Mouse (Mus musculus): ENCODE measurements at regions not wholly inside any gene's neighbourhood (a gene's known extent, or its start where the extent isn't known, plus 50 kb on each side); places are given as distances from the start of the nearest gene placed in this dataset.

GRCm38 (mm10) chr2:142964340-142964739 lies 63.0 kb upstream of the Kif16b start:
- 38% methylated on average over 2 of the region's 2 CpGs for WGBS
- no peak for DNase-seq (ENCODE audit: low read depth, low spot score)

- peak; percentile 18 for DNase-seq (ENCODE audit: low read depth, low spot score)
- WGBS, result 11% methylated on average over 4 of the region's 4 CpGs
Measured at GRCm38 (mm10) chr2:142967250-142967649, 65.9 kb upstream of the Kif16b start.

GRCm38 (mm10) chr2:142980771-142981170 lies 79.4 kb upstream of the Kif16b start:
- WGBS, result 79% methylated on average over 4 of the region's 4 CpGs
- no peak for DNase-seq (ENCODE audit: low read depth, low spot score)

- 53% methylated on average over 3 of the region's 3 CpGs for WGBS
- no peak for DNase-seq (ENCODE audit: low read depth, low spot score)
Measured at GRCm38 (mm10) chr2:142988691-142989090, 74.1 kb upstream of the Snrpb2 start.

GRCm38 (mm10) chr2:142996088-142996487 lies 66.8 kb upstream of the Snrpb2 start:
- no peak for DNase-seq (ENCODE audit: low read depth, low spot score)

GRCm38 (mm10) chr2:143002874-143003273 lies 60.0 kb upstream of the Snrpb2 start:
- 80% methylated on average over 6 of the region's 6 CpGs for WGBS
- DNase-seq (ENCODE audit: low read depth, low spot score), result no peak

- WGBS, result 82% methylated on average over 3 of the region's 3 CpGs
Measured at GRCm38 (mm10) chr2:143003341-143003740, 59.5 kb upstream of the Snrpb2 start.

GRCm38 (mm10) chr2:143011380-143011779 lies 51.5 kb upstream of the Snrpb2 start:
- DNase-seq (ENCODE audit: low read depth, low spot score), result no peak
- WGBS, result 60% methylated on average over 8 of the region's 8 CpGs

More at GRCm38 (mm10) chr2:143003341-143003740, 59.5 kb upstream of the Snrpb2 start:
- DNase-seq (ENCODE audit: low read depth, low spot score), result no peak

Data from large intestine, adult 2 months (tissue).